Mouse (Mus musculus): ENCODE measurements around the gene Slc4a4.

The Slc4a4 gene

GRCm38 (mm10) chr5:89014782-89015181, 128.2 kb downstream of the Slc4a4 start:
- no peak for DNase-seq

GRCm38 (mm10) chr5:89015878-89016277, 129.3 kb downstream of the Slc4a4 start:
- DNase-seq, result no peak

- DNase-seq, result no peak
Observed at GRCm38 (mm10) chr5:89018537-89018936, 131.9 kb downstream of the Slc4a4 start.

GRCm38 (mm10) chr5:89024413-89024812, 137.8 kb downstream of the Slc4a4 start:
- DNase-seq, result no peak

- DNase-seq, result no peak
Observed at GRCm38 (mm10) chr5:89027518-89028085, 141.0 kb downstream of the Slc4a4 start.

GRCm38 (mm10) chr5:89032647-89033046, 146.0 kb downstream of the Slc4a4 start:
- DNase-seq, result no peak

GRCm38 (mm10) chr5:89033256-89033655, 146.6 kb downstream of the Slc4a4 start:
- no peak for DNase-seq

GRCm38 (mm10) chr5:89036147-89036546, 149.5 kb downstream of the Slc4a4 start:
- no peak for DNase-seq

GRCm38 (mm10) chr5:89040814-89041213, 154.2 kb downstream of the Slc4a4 start:
- DNase-seq, result no peak

- no peak for DNase-seq
Observed at GRCm38 (mm10) chr5:89043846-89044245, 157.2 kb downstream of the Slc4a4 start.

- no peak for DNase-seq
Observed at GRCm38 (mm10) chr5:89044801-89045200, 158.2 kb downstream of the Slc4a4 start.

GRCm38 (mm10) chr5:89051577-89051976, 165.0 kb downstream of the Slc4a4 start:
- no peak for DNase-seq

- DNase-seq, result peak; percentile 59 to 62
Observed at GRCm38 (mm10) chr5:89052230-89052629, 165.6 kb downstream of the Slc4a4 start.

- DNase-seq, result peak; percentile 79 to 80
Observed at GRCm38 (mm10) chr5:89055656-89056055, 169.0 kb downstream of the Slc4a4 start.

- peak; percentile 74 to 77 for DNase-seq
Observed at GRCm38 (mm10) chr5:89056370-89056769, 169.8 kb downstream of the Slc4a4 start.

- no peak for DNase-seq
Observed at GRCm38 (mm10) chr5:89061097-89061496, 174.5 kb downstream of the Slc4a4 start.

- no peak for DNase-seq
Observed at GRCm38 (mm10) chr5:89062286-89062685, 175.7 kb downstream of the Slc4a4 start.

- DNase-seq, result no peak
Observed at GRCm38 (mm10) chr5:89067111-89067510, 180.5 kb downstream of the Slc4a4 start.

GRCm38 (mm10) chr5:89068072-89068471, 181.5 kb downstream of the Slc4a4 start:
- DNase-seq, result peak; percentile 76 to 78

- no peak for DNase-seq
Observed at GRCm38 (mm10) chr5:89070051-89070450, 183.4 kb downstream of the Slc4a4 start.

- DNase-seq, result no peak
Observed at GRCm38 (mm10) chr5:89071957-89072356, 185.3 kb downstream of the Slc4a4 start.

GRCm38 (mm10) chr5:89077711-89078110, 191.1 kb downstream of the Slc4a4 start:
- DNase-seq, result no peak

GRCm38 (mm10) chr5:89083476-89083875, 196.9 kb downstream of the Slc4a4 start:
- no peak for DNase-seq

GRCm38 (mm10) chr5:89087916-89088315, 201.3 kb downstream of the Slc4a4 start:
- DNase-seq, result no peak

GRCm38 (mm10) chr5:89088462-89088861, 201.8 kb downstream of the Slc4a4 start:
- no peak for DNase-seq

Measured in cerebellum, postnatal 36 days (tissue).